Mouse (Mus musculus): ENCODE results near the gene Catsperb. TPM values are rescaled to one million over a fixed set of nuclear protein-coding genes. Genes with fewer than 3 reads are reported as not detected.
"Not testable (repeated sequence)": the region's sequence is repeated elsewhere in the genome, so short reads cannot be mapped to it uniquely, and the experiment has no call there.

Gene Catsperb
- not detected in 2 replicates for polyA plus RNA-seq (2014; fragmentation: Nextera tagmentation; extraction: Ambion mirVana)

GRCm38 (mm10) chr12:101404353-101404752, at the start of gene Catsperb:
Catsperb (plus strand) TSS chr12:101404653.
- 94% methylated on average over 1 of the region's 1 CpGs for whole genome bisulfite sequencing
- not testable (repeated sequence) for ATAC-seq (ENCODE audit: insufficient number of reproducible peaks, insufficient read depth, low FRiP score, low read depth); H3K4me1 ChIP-seq (ENCODE audit: control insufficient read depth, insufficient read depth, low read length); H3K36me3 ChIP-seq (ENCODE audit: control insufficient read depth, insufficient read depth, low read length); H3K27me3 ChIP-seq (ENCODE audit: control insufficient read depth, insufficient read depth, low read length); H3K9me3 ChIP-seq (ENCODE audit: control insufficient read depth, low read depth, low read length); H3K9ac ChIP-seq (replicated peaks; ENCODE audit: low read depth, low read length); H3K4me3 ChIP-seq (ENCODE audit: low read depth, low read length); H3K27ac ChIP-seq (ENCODE audit: low read length); H3K4me2 ChIP-seq (replicated peaks; ENCODE audit: low read depth, low read length)

GRCm38 (mm10) chr12:101361468-101361867, 43.0 kb upstream of the Catsperb start:
- not testable (repeated sequence) for H3K4me1 ChIP-seq (ENCODE audit: control insufficient read depth, insufficient read depth, low read length); H3K27ac ChIP-seq (ENCODE audit: low read length); H3K9ac ChIP-seq (replicated peaks; ENCODE audit: low read depth, low read length); H3K27me3 ChIP-seq (ENCODE audit: control insufficient read depth, insufficient read depth, low read length); H3K36me3 ChIP-seq (ENCODE audit: control insufficient read depth, insufficient read depth, low read length); H3K4me2 ChIP-seq (replicated peaks; ENCODE audit: low read depth, low read length); H3K9me3 ChIP-seq (ENCODE audit: control insufficient read depth, low read depth, low read length); H3K4me3 ChIP-seq (ENCODE audit: low read depth, low read length); ATAC-seq (ENCODE audit: insufficient number of reproducible peaks, insufficient read depth, low FRiP score, low read depth)
- 80% methylated on average over 1 of the region's 1 CpGs for WGBS

- not testable (repeated sequence) for H3K4me2 ChIP-seq (replicated peaks; ENCODE audit: low read depth, low read length); H3K4me3 ChIP-seq (ENCODE audit: low read depth, low read length); H3K4me1 ChIP-seq (ENCODE audit: control insufficient read depth, insufficient read depth, low read length); H3K27me3 ChIP-seq (ENCODE audit: control insufficient read depth, insufficient read depth, low read length); H3K36me3 ChIP-seq (ENCODE audit: control insufficient read depth, insufficient read depth, low read length); H3K9me3 ChIP-seq (ENCODE audit: control insufficient read depth, low read depth, low read length); H3K27ac ChIP-seq (ENCODE audit: low read length); ATAC-seq (ENCODE audit: insufficient number of reproducible peaks, insufficient read depth, low FRiP score, low read depth); H3K9ac ChIP-seq (replicated peaks; ENCODE audit: low read depth, low read length)
- WGBS = no CpG with 5 or more reads among the region's 1 CpGs
These were observed 23.0 kb upstream of the Catsperb start for GRCm38 (mm10) chr12:101381460-101381859.

- WGBS = 74% methylated on average over 1 of the region's 1 CpGs
- no peak for ATAC-seq (ENCODE audit: insufficient number of reproducible peaks, insufficient read depth, low FRiP score, low read depth)
- no peaks in the 10 kb centered on the region; the same call in 1 of the 2 replicates for H3K9me3 ChIP-seq (ENCODE audit: control insufficient read depth, low read depth, low read length)
These were observed 21.7 kb downstream of the Catsperb start for GRCm38 (mm10) chr12:101426131-101426530.

GRCm38 (mm10) chr12:101462051-101462450, 57.6 kb downstream of the Catsperb start:
- Histone ChIP-seq H3K9me3 (ENCODE audit: control insufficient read depth, low read depth, low read length) (no peaks in the 10 kb centered on the region), H3K4me2 (replicated peaks; ENCODE audit: low read depth, low read length) (no peak overlapping the region), H3K4me1 (ENCODE audit: control insufficient read depth, insufficient read depth, low read length) (no peaks in the 10 kb centered on the region), H3K27me3 (ENCODE audit: control insufficient read depth, insufficient read depth, low read length) (no peaks in the 10 kb centered on the region), H3K36me3 (ENCODE audit: control insufficient read depth, insufficient read depth, low read length) (no peaks in the 10 kb centered on the region), H3K9ac (replicated peaks; ENCODE audit: low read depth, low read length) (no peak overlapping the region), H3K4me3 (ENCODE audit: low read depth, low read length) (no peak overlapping the region), H3K27ac (ENCODE audit: low read length) (no peak overlapping the region)
- ATAC-seq (ENCODE audit: insufficient number of reproducible peaks, insufficient read depth, low FRiP score, low read depth) = no peak
- WGBS = 97% methylated on average over 5 of the region's 5 CpGs

More at GRCm38 (mm10) chr12:101426131-101426530, 21.7 kb downstream of the Catsperb start:
- Histone ChIP-seq H3K4me1 (ENCODE audit: control insufficient read depth, insufficient read depth, low read length) (no peaks in the 10 kb centered on the region), H3K9ac (replicated peaks; ENCODE audit: low read depth, low read length) (no peak overlapping the region), H3K27ac (ENCODE audit: low read length) (no peak overlapping the region), H3K36me3 (ENCODE audit: control insufficient read depth, insufficient read depth, low read length) (no peaks in the 10 kb centered on the region), H3K4me3 (ENCODE audit: low read depth, low read length) (no peak overlapping the region), H3K4me2 (replicated peaks; ENCODE audit: low read depth, low read length) (no peak overlapping the region), H3K27me3 (ENCODE audit: control insufficient read depth, insufficient read depth, low read length) (no peaks in the 10 kb centered on the region)

- no peak for ATAC-seq (ENCODE audit: insufficient number of reproducible peaks, insufficient read depth, low FRiP score, low read depth)
- H3K4me2 ChIP-seq (replicated peaks; ENCODE audit: low read depth, low read length) = no peak overlapping the region
- no peak overlapping the region for H3K9ac ChIP-seq (replicated peaks; ENCODE audit: low read depth, low read length)
- H3K27me3 ChIP-seq (ENCODE audit: control insufficient read depth, insufficient read depth, low read length) = no peaks in the 10 kb centered on the region
- H3K27ac ChIP-seq (ENCODE audit: low read length) = no peak overlapping the region
- no peaks in the 10 kb centered on the region for H3K9me3 ChIP-seq (ENCODE audit: control insufficient read depth, low read depth, low read length)
- H3K4me3 ChIP-seq (ENCODE audit: low read depth, low read length) = no peak overlapping the region
- H3K36me3 ChIP-seq (ENCODE audit: control insufficient read depth, insufficient read depth, low read length) = no peaks in the 10 kb centered on the region
- no peaks in the 10 kb centered on the region for H3K4me1 ChIP-seq (ENCODE audit: control insufficient read depth, insufficient read depth, low read length)
These were observed 79.1 kb downstream of the Catsperb start for GRCm38 (mm10) chr12:101483571-101483970.

- not testable (repeated sequence) for H3K4me1 ChIP-seq (ENCODE audit: control insufficient read depth, insufficient read depth, low read length); H3K9me3 ChIP-seq (ENCODE audit: control insufficient read depth, low read depth, low read length); H3K4me2 ChIP-seq (replicated peaks; ENCODE audit: low read depth, low read length); H3K36me3 ChIP-seq (ENCODE audit: control insufficient read depth, insufficient read depth, low read length); H3K27ac ChIP-seq (ENCODE audit: low read length); H3K27me3 ChIP-seq (ENCODE audit: control insufficient read depth, insufficient read depth, low read length); H3K9ac ChIP-seq (replicated peaks; ENCODE audit: low read depth, low read length); H3K4me3 ChIP-seq (ENCODE audit: low read depth, low read length); ATAC-seq (ENCODE audit: insufficient number of reproducible peaks, insufficient read depth, low FRiP score, low read depth)
- WGBS = 89% methylated on average over 2 of the region's 2 CpGs
These were observed 106.9 kb downstream of the Catsperb start for GRCm38 (mm10) chr12:101511326-101511725.

- H3K36me3 ChIP-seq (ENCODE audit: control insufficient read depth, insufficient read depth, low read length); H3K4me2 ChIP-seq (replicated peaks; ENCODE audit: low read depth, low read length); H3K27me3 ChIP-seq (ENCODE audit: control insufficient read depth, insufficient read depth, low read length); H3K9me3 ChIP-seq (ENCODE audit: control insufficient read depth, low read depth, low read length); H3K9ac ChIP-seq (replicated peaks; ENCODE audit: low read depth, low read length); ATAC-seq (ENCODE audit: insufficient number of reproducible peaks, insufficient read depth, low FRiP score, low read depth); H3K4me1 ChIP-seq (ENCODE audit: control insufficient read depth, insufficient read depth, low read length); H3K4me3 ChIP-seq (ENCODE audit: low read depth, low read length); H3K27ac ChIP-seq (ENCODE audit: low read length): not testable (repeated sequence)
These were observed 202.2 kb downstream of the Catsperb start for GRCm38 (mm10) chr12:101606622-101607021.

GRCm38 (mm10) chr12:101633137-101633536, 228.7 kb downstream of the Catsperb start:
- H3K27ac ChIP-seq (ENCODE audit: low read length) = no peak overlapping the region
- ATAC-seq (ENCODE audit: insufficient number of reproducible peaks, insufficient read depth, low FRiP score, low read depth) = no peak
- no peaks in the 10 kb centered on the region for H3K9me3 ChIP-seq (ENCODE audit: control insufficient read depth, low read depth, low read length)
- no peaks in the 10 kb centered on the region for H3K27me3 ChIP-seq (ENCODE audit: control insufficient read depth, insufficient read depth, low read length)
- 71% methylated on average over 1 of the region's 1 CpGs for WGBS
- H3K36me3 ChIP-seq (ENCODE audit: control insufficient read depth, insufficient read depth, low read length) = no peaks in the 10 kb centered on the region
- no peak overlapping the region for H3K4me2 ChIP-seq (replicated peaks; ENCODE audit: low read depth, low read length)
- no peaks in the 10 kb centered on the region for H3K4me1 ChIP-seq (ENCODE audit: control insufficient read depth, insufficient read depth, low read length)
- no peak overlapping the region for H3K9ac ChIP-seq (replicated peaks; ENCODE audit: low read depth, low read length)
- H3K4me3 ChIP-seq (ENCODE audit: low read depth, low read length) = no peak overlapping the region
